Comparison of ENCODE assay signal across 24 mouse cellular contexts in the genomic region with DNA sequence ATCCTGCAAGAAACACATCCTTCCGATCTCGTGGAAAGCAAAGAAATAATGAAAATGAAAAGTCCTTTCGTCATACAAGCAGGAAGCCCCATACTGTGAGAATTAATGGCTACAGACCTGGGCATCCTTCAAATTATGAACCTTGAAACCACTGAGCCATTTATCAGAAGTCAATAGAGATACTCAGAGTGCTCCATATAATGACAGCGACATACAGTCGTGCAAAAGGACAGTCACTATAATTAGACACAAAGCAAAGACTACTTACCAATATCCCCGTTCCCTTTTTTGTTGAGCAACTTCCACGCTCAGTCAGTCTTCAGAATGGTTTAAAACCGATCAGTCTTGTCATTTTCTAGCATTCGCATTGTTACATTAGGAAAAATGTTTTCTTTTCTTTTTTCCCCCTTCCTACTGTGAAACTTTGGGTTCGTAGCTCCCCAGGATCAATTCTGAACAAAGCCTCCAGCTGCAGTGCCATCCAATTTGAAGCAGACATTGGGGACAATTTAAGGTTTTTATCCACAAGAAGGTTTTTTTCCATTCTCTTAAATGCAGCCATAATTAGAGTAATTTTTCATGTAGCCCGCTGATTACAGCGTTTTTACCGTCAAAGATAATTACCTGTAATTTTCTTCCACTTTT. TPM values are rescaled to one million over a fixed set of nuclear protein-coding genes. Genes with fewer than 3 reads are reported as not detected.
DNase-seq lines count a peak whose midpoint lies in the region; ATAC-seq and TF ChIP-seq lines count a peak whose summit lies in the region.
"Had no signal": no experiment of that assay in that cellular context is flagged by ENCODE, and none has a peak within 500 bp of the region (broad histone marks: within the 10 kb centered on the region; RNA-seq: fewer than 3 reads in every experiment).

No protein-coding gene starts in this region.

- no peaks in the 10 kb centered on the region for H3K4me1 ChIP-seq in hindbrain, embryonic 11.5 days (replicated peaks; ENCODE audit: control insufficient read depth, insufficient read depth, low read length)
- H3K4me1 ChIP-seq in hindbrain, embryonic 16.5 days (ENCODE audit: control insufficient read depth, insufficient read depth, low read depth, low read length): no peaks in the 10 kb centered on the region
- H3K4me1 ChIP-seq in forebrain, embryonic 13.5 days: no peaks in the 10 kb centered on the region
- peaks cover 3% of the 10 kb centered on the region for H3K4me1 ChIP-seq in olfactory bulb, adult 2 months (ENCODE audit: control insufficient read depth, insufficient read depth, low read length)
- H3K4me1 ChIP-seq: intestine, embryonic 15.5 days; liver, embryonic 12.5 days had no signal

- peak; percentile 40 for DNase-seq in hindbrain, embryonic 11.5 days (ENCODE audit: low spot score)
- peak; percentile 41 for DNase-seq in embryo, embryonic 9.5 days (ENCODE audit: extremely low spot score)
- DNase-seq in spleen, adult 18-20 months: no peak
- DNase-seq in spleen, postnatal 36 days (ENCODE audit: low spot score in 2 of 2): no peak
- DNase-seq in layer of hippocampus, adult 2 months (ENCODE audit: low spot score in 2 of 2): no peak
- DNase-seq: kidney, postnatal 4 days; lung, adult 2 months; thymus, postnatal 25 days had no signal

- no peak for ATAC-seq in hindbrain, embryonic 11.5 days (ENCODE audit: low FRiP score)
- no peak for ATAC-seq in hindbrain, embryonic 16.5 days
- ATAC-seq in forebrain, embryonic 13.5 days: peak; percentile 36
- ATAC-seq: intestine, embryonic 15.5 days; liver, embryonic 12.5 days had no signal

- no peak overlapping the region for H3K9ac ChIP-seq in hindbrain, embryonic 11.5 days (ENCODE audit: low read depth, low read length)
- no peak overlapping the region for H3K9ac ChIP-seq in hindbrain, embryonic 16.5 days (ENCODE audit: low read depth, low read length)
- peak overlapping the region; percentile 66 for H3K9ac ChIP-seq in forebrain, embryonic 13.5 days
- H3K9ac ChIP-seq: heart, embryonic 13.5 days; hindbrain, embryonic 14.5 days; intestine, embryonic 15.5 days; kidney, embryonic 15.5 days; limb, embryonic 12.5 days; liver, embryonic 12.5 days; neural tube, embryonic 15.5 days had no signal

- H3K4me3 ChIP-seq in hindbrain, embryonic 11.5 days (ENCODE audit: low read depth, low read length): no peak overlapping the region
- H3K4me3 ChIP-seq in hindbrain, embryonic 16.5 days (ENCODE audit: low read length): no peak overlapping the region
- peak overlapping the region; percentile 35 for H3K4me3 ChIP-seq in forebrain, embryonic 13.5 days
- H3K4me3 ChIP-seq in olfactory bulb, adult 2 months (ENCODE audit: insufficient read depth, low read depth, low read length): no peak overlapping the region
- no peak overlapping the region; the same call in 1 of the 2 replicates for H3K4me3 ChIP-seq in layer of hippocampus, adult 2 months
- H3K4me3 ChIP-seq: heart, embryonic 13.5 days; intestine, embryonic 15.5 days; kidney, embryonic 15.5 days; limb, embryonic 12.5 days; liver, embryonic 12.5 days; neural tube, embryonic 15.5 days had no signal

- no peaks in the 10 kb centered on the region for H3K9me3 ChIP-seq in hindbrain, embryonic 11.5 days (ENCODE audit: control insufficient read depth, low read length)
- no peaks in the 10 kb centered on the region for H3K9me3 ChIP-seq in hindbrain, embryonic 16.5 days (ENCODE audit: control insufficient read depth, low read length)
- H3K9me3 ChIP-seq in forebrain, embryonic 13.5 days (replicated peaks): no peaks in the 10 kb centered on the region
- H3K9me3 ChIP-seq: heart, embryonic 13.5 days; intestine, embryonic 15.5 days; kidney, embryonic 15.5 days; limb, embryonic 12.5 days; liver, embryonic 12.5 days; neural tube, embryonic 15.5 days had no signal

- no peak overlapping the region for H3K4me2 ChIP-seq in hindbrain, embryonic 11.5 days (replicated peaks; ENCODE audit: low read depth, low read length)
- no peak overlapping the region for H3K4me2 ChIP-seq in hindbrain, embryonic 16.5 days (ENCODE audit: low read length)
- peak overlapping the region; percentile 22 for H3K4me2 ChIP-seq in forebrain, embryonic 13.5 days
- H3K4me2 ChIP-seq: heart, embryonic 13.5 days; hindbrain, embryonic 14.5 days; intestine, embryonic 15.5 days; kidney, embryonic 15.5 days; limb, embryonic 12.5 days; liver, embryonic 12.5 days; neural tube, embryonic 15.5 days had no signal

- TF ChIP-seq CTCF in olfactory bulb, adult 2 months (IDR thresholded peaks at IDR 0.05; ENCODE audit: insufficient read depth, low read depth, low read length): no peak
- no peak for TF ChIP-seq CTCF in layer of hippocampus, adult 2 months (conservative IDR thresholded peaks at IDR 0.05)

- WGBS in hindbrain, embryonic 11.5 days: 4% methylated on average over 13 of the region's 13 CpGs
- WGBS in hindbrain, embryonic 16.5 days: 4% methylated on average over 13 of the region's 13 CpGs
- 2% methylated on average over 13 of the region's 13 CpGs for WGBS in forebrain, embryonic 13.5 days
- 7% methylated on average over 13 of the region's 13 CpGs for WGBS in olfactory bulb, adult 2 months

- peaks cover 85% of the 10 kb centered on the region for H3K27me3 ChIP-seq in hindbrain, embryonic 11.5 days (ENCODE audit: control insufficient read depth, insufficient read depth, low read length)
- peaks cover 72% of the 10 kb centered on the region for H3K27me3 ChIP-seq in hindbrain, embryonic 16.5 days (replicated peaks; ENCODE audit: control insufficient read depth, insufficient read depth, low read length)
- H3K27me3 ChIP-seq in forebrain, embryonic 13.5 days: peaks cover 86% of the 10 kb centered on the region
- H3K27me3 ChIP-seq: CH12.LX had no signal

- H3K27ac ChIP-seq in hindbrain, embryonic 11.5 days (ENCODE audit: low read depth, low read length): no peak overlapping the region
- no peak overlapping the region for H3K27ac ChIP-seq in hindbrain, embryonic 16.5 days (ENCODE audit: low read depth, low read length)
- peak overlapping the region; percentile 88 for H3K27ac ChIP-seq in forebrain, embryonic 13.5 days
- H3K27ac ChIP-seq in olfactory bulb, adult 2 months (ENCODE audit: insufficient read depth, low read depth, low read length): peak overlapping the region; percentile 95
- no peak overlapping the region for H3K27ac ChIP-seq in layer of hippocampus, adult 2 months
- H3K27ac ChIP-seq: heart, embryonic 13.5 days; hindbrain, embryonic 14.5 days; intestine, embryonic 15.5 days; kidney, embryonic 15.5 days; limb, embryonic 12.5 days; liver, embryonic 12.5 days; neural tube, embryonic 15.5 days; stomach, postnatal 0 days had no signal

- no peak for TF ChIP-seq POLR2A in olfactory bulb, adult 2 months (IDR thresholded peaks at IDR 0.05; ENCODE audit: insufficient read depth, low read depth, low read length)

- no peaks in the 10 kb centered on the region for H3K36me3 ChIP-seq in hindbrain, embryonic 11.5 days (ENCODE audit: control insufficient read depth, insufficient read depth, low read length)
- no peaks in the 10 kb centered on the region for H3K36me3 ChIP-seq in hindbrain, embryonic 16.5 days (ENCODE audit: control insufficient read depth, insufficient read depth, low read length)
- no peaks in the 10 kb centered on the region for H3K36me3 ChIP-seq in forebrain, embryonic 13.5 days (ENCODE audit: poor library complexity, severe bottlenecking)
- H3K36me3 ChIP-seq: heart, embryonic 13.5 days; intestine, embryonic 15.5 days; kidney, embryonic 15.5 days; limb, embryonic 12.5 days; liver, embryonic 12.5 days; neural tube, embryonic 15.5 days had no signal

RNA-seq across cellular contexts. Expression of a gene that starts 6.0 kb away (rescaled TPM):
- polyA plus RNA-seq in hindbrain, embryonic 11.5 days (2014; fragmentation: Nextera tagmentation; extraction: Ambion mirVana): 0.29 and 0.65 TPM in 2 replicates
- polyA plus RNA-seq in hindbrain, embryonic 16.5 days (2015; fragmentation: Nextera tagmentation; extraction: Ambion mirVana): 0.45 TPM in 1 of 2 replicates, not detected in the other
- 15.5 and 16.2 TPM in 2 replicates for polyA plus RNA-seq in forebrain, embryonic 13.5 days (2015; fragmentation: Nextera tagmentation; extraction: Ambion mirVana)
- polyA plus RNA-seq in olfactory bulb, adult 2 months (2012; ENCODE audit: insufficient read depth, insufficient read length, low replicate concordance, missing spikeins): not detected in 2 replicates
- 1 to 10 TPM; 7.5 to 8.5 TPM for total RNA-seq in layer of hippocampus, adult 2 months (2021)
- total RNA-seq: CH12.LX; granulocyte monocyte progenitor cell, adult 5-6 weeks; heart, postnatal 25 days; megakaryocyte-erythroid progenitor cell, adult 5-6 weeks; MEL had no signal
- polyA plus RNA-seq: heart, embryonic 13.5 days; hindbrain, embryonic 14.5 days; kidney, embryonic 15.5 days; liver, embryonic 12.5 days; lung, adult 2 months; neural tube, embryonic 15.5 days; stomach, postnatal 0 days had no signal

RNA-seq across cellular contexts. Expression of a gene that starts 12.7 kb away (rescaled TPM):
- 2.3 and 6.2 TPM in 2 replicates for polyA plus RNA-seq in hindbrain, embryonic 11.5 days (2014; fragmentation: Nextera tagmentation; extraction: Ambion mirVana)
- 3.7 TPM in 1 of 2 replicates, not detected in the other for polyA plus RNA-seq in hindbrain, embryonic 16.5 days (2015; fragmentation: Nextera tagmentation; extraction: Ambion mirVana)
- 84.5 and 91.5 TPM in 2 replicates for polyA plus RNA-seq in forebrain, embryonic 13.5 days (2015; fragmentation: Nextera tagmentation; extraction: Ambion mirVana)
- polyA plus RNA-seq in olfactory bulb, adult 2 months (2012; ENCODE audit: insufficient read depth, insufficient read length, low replicate concordance, missing spikeins): not detected in 2 replicates
- 1 to 10 TPM; 4.3 to 6.1 TPM for total RNA-seq in layer of hippocampus, adult 2 months (2021)
- total RNA-seq: CH12.LX; granulocyte monocyte progenitor cell, adult 5-6 weeks; megakaryocyte-erythroid progenitor cell, adult 5-6 weeks; MEL had no signal
- polyA plus RNA-seq: hindbrain, embryonic 14.5 days; liver, embryonic 12.5 days; lung, adult 2 months had no signal

Comparison
In these comparisons a context has a peak if more than half of its experiments do, and no peak if none do; other contexts are left out.
1. DNase-seq: peak in hindbrain, embryonic 11.5 days (single experiment) and embryo, embryonic 9.5 days (single experiment); none in spleen, adult 18-20 months (0 of 2), spleen, postnatal 36 days (0 of 2) and layer of hippocampus, adult 2 months (0 of 2).
2. H3K27ac ChIP-seq: peak in forebrain, embryonic 13.5 days (single experiment) and olfactory bulb, adult 2 months (single experiment); none in hindbrain, embryonic 11.5 days (single experiment), hindbrain, embryonic 16.5 days (single experiment) and layer of hippocampus, adult 2 months (single experiment).
3. RNA of a gene that starts 12.7 kb away (polyA plus RNA-seq): 84.5 to 91.5 TPM in forebrain, embryonic 13.5 days; 2.3 to 6.2 TPM in hindbrain, embryonic 11.5 days, 3.7 TPM in hindbrain, embryonic 16.5 days and not detected in olfactory bulb, adult 2 months; every median in the first group is over 10 times any median in the second.